17 mouse cellular contexts compared by ENCODE assay signal in the genomic region with DNA sequence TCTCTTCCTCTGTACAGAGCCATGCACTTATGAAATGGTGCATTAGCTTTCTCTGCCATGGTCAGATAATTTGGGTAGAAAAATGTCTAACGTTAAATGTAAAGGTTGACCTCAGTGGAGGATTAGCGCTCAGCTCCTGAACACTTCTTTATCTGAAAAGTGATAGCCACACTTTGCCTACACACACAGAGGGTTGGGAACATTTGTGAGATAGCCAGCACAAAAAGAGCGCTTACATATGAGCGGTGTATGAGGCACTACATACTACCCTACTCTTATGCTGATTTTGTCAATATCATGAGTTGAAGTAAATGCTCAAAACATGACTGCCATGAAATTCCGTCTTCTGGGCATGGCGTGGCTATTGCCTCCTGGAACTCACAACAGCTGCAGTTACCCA.
DNase-seq lines count a peak whose midpoint lies in the region; ATAC-seq and TF ChIP-seq lines count a peak whose summit lies in the region.
"Had no signal": no experiment of that assay in that cellular context is flagged by ENCODE, and none has a peak within 500 bp of the region (broad histone marks: within the 10 kb centered on the region; RNA-seq: fewer than 3 reads in every experiment).

No protein-coding gene starts in this region.

- TF ChIP-seq EP300 in stomach, postnatal 0 days (optimal IDR thresholded peaks at IDR 0.05), result no peak

- H3K4me2 ChIP-seq in hindbrain, embryonic 14.5 days (replicated peaks), result no peak overlapping the region
- no peak overlapping the region for H3K4me2 ChIP-seq in hindbrain, embryonic 11.5 days (replicated peaks; ENCODE audit: low read depth, low read length)
- H3K4me2 ChIP-seq in midbrain, embryonic 12.5 days (replicated peaks), result no peak overlapping the region
- no peak overlapping the region for H3K4me2 ChIP-seq in midbrain, embryonic 11.5 days
- no peak overlapping the region for H3K4me2 ChIP-seq in stomach, postnatal 0 days (replicated peaks; ENCODE audit: low read depth)
- H3K4me2 ChIP-seq: forebrain, embryonic 15.5 days had no signal

- no peaks in the 10 kb centered on the region for H3K27me3 ChIP-seq in hindbrain, embryonic 14.5 days (ENCODE audit: control insufficient read depth, insufficient read depth, low read length)
- H3K27me3 ChIP-seq in hindbrain, embryonic 11.5 days (ENCODE audit: control insufficient read depth, insufficient read depth, low read length), result no peaks in the 10 kb centered on the region
- H3K27me3 ChIP-seq in midbrain, embryonic 12.5 days, result no peaks in the 10 kb centered on the region
- H3K27me3 ChIP-seq in midbrain, embryonic 11.5 days (ENCODE audit: control insufficient read depth, insufficient read depth, low read length), result no peaks in the 10 kb centered on the region
- H3K27me3 ChIP-seq in stomach, postnatal 0 days (ENCODE audit: control insufficient read depth, insufficient read depth, low read length), result no peaks in the 10 kb centered on the region
- H3K27me3 ChIP-seq: forebrain, embryonic 15.5 days; Patski had no signal

- 92% methylated on average over 6 of the region's 6 CpGs for WGBS in hindbrain, embryonic 14.5 days
- 90% methylated on average over 6 of the region's 6 CpGs for WGBS in hindbrain, embryonic 11.5 days
- 89% methylated on average over 6 of the region's 6 CpGs for WGBS in midbrain, embryonic 12.5 days
- 93% methylated on average over 6 of the region's 6 CpGs for WGBS in midbrain, embryonic 11.5 days
- 93% methylated on average over 6 of the region's 6 CpGs for WGBS in stomach, postnatal 0 days

- TF ChIP-seq CTCF in stomach, postnatal 0 days (IDR thresholded peaks at IDR 0.05; ENCODE audit: low read depth), result no peak

- peak overlapping the region; percentile 54 for H3K27ac ChIP-seq in hindbrain, embryonic 14.5 days
- no peak overlapping the region for H3K27ac ChIP-seq in hindbrain, embryonic 11.5 days (ENCODE audit: low read depth, low read length)
- H3K27ac ChIP-seq in midbrain, embryonic 12.5 days (replicated peaks), result 0 out of 2 replicates have a peak overlapping the region, but pooled peaks have one; percentile 15
- no peak overlapping the region for H3K27ac ChIP-seq in midbrain, embryonic 11.5 days (ENCODE audit: low read depth, low read length)
- no peak overlapping the region for H3K27ac ChIP-seq in stomach, postnatal 0 days (replicated peaks)
- H3K27ac ChIP-seq: embryonic facial prominence, embryonic 10.5 days; forebrain, embryonic 15.5 days; macrophage had no signal

- no peak overlapping the region for H3K4me3 ChIP-seq in hindbrain, embryonic 14.5 days (replicated peaks; ENCODE audit: low read length)
- H3K4me3 ChIP-seq in hindbrain, embryonic 11.5 days (ENCODE audit: low read depth, low read length), result no peak overlapping the region
- no peak overlapping the region for H3K4me3 ChIP-seq in midbrain, embryonic 12.5 days
- no peak overlapping the region for H3K4me3 ChIP-seq in midbrain, embryonic 11.5 days (ENCODE audit: low read depth, low read length)
- H3K4me3 ChIP-seq in stomach, postnatal 0 days (ENCODE audit: low read depth, low read length), result no peak overlapping the region
- H3K4me3 ChIP-seq: embryonic facial prominence, embryonic 10.5 days; forebrain, embryonic 15.5 days had no signal

- no peak for ATAC-seq in hindbrain, embryonic 14.5 days (ENCODE audit: low FRiP score)
- ATAC-seq in hindbrain, embryonic 11.5 days (ENCODE audit: low FRiP score), result no peak
- no peak for ATAC-seq in midbrain, embryonic 12.5 days (ENCODE audit: low FRiP score, low read depth)
- no peak for ATAC-seq in midbrain, embryonic 11.5 days (ENCODE audit: low FRiP score)
- ATAC-seq in megakaryocyte-erythroid progenitor cell, adult 5-6 weeks (replicated peaks; ENCODE audit: low FRiP score, low TSS enrichment, poor library complexity, severe bottlenecking), result peak; percentile 73
- no peak for ATAC-seq in stomach, postnatal 0 days (ENCODE audit: low FRiP score, low TSS enrichment)
- ATAC-seq: forebrain, embryonic 15.5 days; inflammation-experienced regulatory T-cells, adult 6 months; lung, postnatal 0 days; Patski had no signal

- no peak for DNase-seq in hindbrain, embryonic 14.5 days (ENCODE audit: low spot score)
- no peak for DNase-seq in hindbrain, embryonic 11.5 days (ENCODE audit: low spot score)
- no peak for DNase-seq in midbrain, embryonic 11.5 days (ENCODE audit: low spot score, missing footprints)
- no peak for DNase-seq in adrenal gland, adult 8-10 months
- DNase-seq in stomach, postnatal 0 days (ENCODE audit: low spot score), result no peak
- DNase-seq: cerebellum, adult 11-12 months; cerebellum, postnatal 10 days; kidney, adult 8-10 months; kidney, postnatal 10 days had no signal

- no peaks in the 10 kb centered on the region for H3K36me3 ChIP-seq in hindbrain, embryonic 14.5 days (replicated peaks; ENCODE audit: control insufficient read depth, insufficient read depth)
- H3K36me3 ChIP-seq in hindbrain, embryonic 11.5 days (ENCODE audit: control insufficient read depth, insufficient read depth, low read length), result no peaks in the 10 kb centered on the region
- H3K36me3 ChIP-seq in midbrain, embryonic 12.5 days, result no peaks in the 10 kb centered on the region
- no peaks in the 10 kb centered on the region for H3K36me3 ChIP-seq in midbrain, embryonic 11.5 days (ENCODE audit: control insufficient read depth, insufficient read depth, low read length)
- H3K36me3 ChIP-seq in stomach, postnatal 0 days (ENCODE audit: control insufficient read depth, insufficient read depth, low read length), result no peaks in the 10 kb centered on the region
- H3K36me3 ChIP-seq: embryonic facial prominence, embryonic 10.5 days; forebrain, embryonic 15.5 days had no signal

- H3K9ac ChIP-seq in hindbrain, embryonic 14.5 days, result no peak overlapping the region
- H3K9ac ChIP-seq in hindbrain, embryonic 11.5 days (ENCODE audit: low read depth, low read length), result no peak overlapping the region
- no peak overlapping the region for H3K9ac ChIP-seq in midbrain, embryonic 12.5 days (replicated peaks)
- no peak overlapping the region for H3K9ac ChIP-seq in midbrain, embryonic 11.5 days (ENCODE audit: low read length)
- no peak overlapping the region for H3K9ac ChIP-seq in stomach, postnatal 0 days (ENCODE audit: low read length)
- H3K9ac ChIP-seq: forebrain, embryonic 15.5 days had no signal

- H3K4me1 ChIP-seq in hindbrain, embryonic 14.5 days (replicated peaks; ENCODE audit: control insufficient read depth, insufficient read depth, low read length), result peaks cover 7% of the 10 kb centered on the region; the same call in 1 of the 2 replicates
- H3K4me1 ChIP-seq in hindbrain, embryonic 11.5 days (replicated peaks; ENCODE audit: control insufficient read depth, insufficient read depth, low read length), result no peaks in the 10 kb centered on the region
- H3K4me1 ChIP-seq in midbrain, embryonic 12.5 days, result peaks cover 3% of the 10 kb centered on the region; the same call in 1 of the 2 replicates
- H3K4me1 ChIP-seq in midbrain, embryonic 11.5 days (ENCODE audit: control insufficient read depth, insufficient read depth, low read length), result no peaks in the 10 kb centered on the region
- H3K4me1 ChIP-seq in stomach, postnatal 0 days (replicated peaks; ENCODE audit: control insufficient read depth, insufficient read depth), result no peaks in the 10 kb centered on the region
- H3K4me1 ChIP-seq: forebrain, embryonic 15.5 days had no signal

- H3K9me3 ChIP-seq in hindbrain, embryonic 14.5 days (ENCODE audit: control insufficient read depth, low read length), result no peaks in the 10 kb centered on the region
- H3K9me3 ChIP-seq in hindbrain, embryonic 11.5 days (ENCODE audit: control insufficient read depth, low read length), result no peaks in the 10 kb centered on the region
- H3K9me3 ChIP-seq in midbrain, embryonic 12.5 days, result no peaks in the 10 kb centered on the region
- H3K9me3 ChIP-seq in midbrain, embryonic 11.5 days (ENCODE audit: control insufficient read depth, low read length), result no peaks in the 10 kb centered on the region
- no peaks in the 10 kb centered on the region for H3K9me3 ChIP-seq in stomach, postnatal 0 days (ENCODE audit: control insufficient read depth, low read length)
- H3K9me3 ChIP-seq: embryonic facial prominence, embryonic 10.5 days; forebrain, embryonic 15.5 days had no signal

Comparison
In these comparisons a context has a peak if more than half of its experiments do, and no peak if none do; other contexts are left out.
1. H3K27ac ChIP-seq: peak in hindbrain, embryonic 14.5 days (single experiment) and midbrain, embryonic 12.5 days (single experiment); none in hindbrain, embryonic 11.5 days (single experiment), midbrain, embryonic 11.5 days (single experiment) and stomach, postnatal 0 days (single experiment).